Mouse (Mus musculus): ENCODE data around the gene Cacnb2. TPM values are rescaled to one million over a fixed set of nuclear protein-coding genes. Genes with fewer than 3 reads are reported as not detected.

The Cacnb2 gene
- total RNA-seq (2022) = 10 to 100 TPM; 53.2 to 64.7 (median 60.3) TPM

GRCm38 (mm10) chr2:14602788-14603187 lies at the start of gene Cacnb2:
Cacnb2 (plus strand) TSS chr2:14603088.
- no peak for DNase-seq (ENCODE audit: low spot score in 2 of 2)

- DNase-seq (ENCODE audit: low spot score in 2 of 2) = no peak
Observed at GRCm38 (mm10) chr2:14568020-14568419, 34.9 kb upstream of the Cacnb2 start.

- no peak for DNase-seq (ENCODE audit: low spot score in 2 of 2)
Observed at GRCm38 (mm10) chr2:14571300-14571699, 31.6 kb upstream of the Cacnb2 start.

- no peak for DNase-seq (ENCODE audit: low spot score in 2 of 2)
Observed at GRCm38 (mm10) chr2:14589541-14589940, 13.3 kb upstream of the Cacnb2 start.

GRCm38 (mm10) chr2:14597909-14598563 lies 4.9 kb upstream of the Cacnb2 start:
- no peak for DNase-seq (ENCODE audit: low spot score in 2 of 2)

GRCm38 (mm10) chr2:14603784-14604781 lies 1.2 kb downstream of the Cacnb2 start:
- DNase-seq (ENCODE audit: low spot score in 2 of 2) = peak; percentile 39 to 49

GRCm38 (mm10) chr2:14604791-14605190 lies 1.9 kb downstream of the Cacnb2 start:
- no peak for DNase-seq (ENCODE audit: low spot score in 2 of 2)

- no peak for DNase-seq (ENCODE audit: low spot score in 2 of 2)
Observed at GRCm38 (mm10) chr2:14605207-14605606, 2.3 kb downstream of the Cacnb2 start.

GRCm38 (mm10) chr2:14608606-14609005 lies 5.7 kb downstream of the Cacnb2 start:
- DNase-seq (ENCODE audit: low spot score in 2 of 2) = peak in 1 of 2 experiments; percentile 13

GRCm38 (mm10) chr2:14612705-14613104 lies 9.8 kb downstream of the Cacnb2 start:
- no peak for DNase-seq (ENCODE audit: low spot score in 2 of 2)

GRCm38 (mm10) chr2:14616361-14616760 lies 13.5 kb downstream of the Cacnb2 start:
- no peak for DNase-seq (ENCODE audit: low spot score in 2 of 2)

GRCm38 (mm10) chr2:14620120-14620853 lies 17.4 kb downstream of the Cacnb2 start:
- DNase-seq (ENCODE audit: low spot score in 2 of 2) = no peak

GRCm38 (mm10) chr2:14620891-14621290 lies 18.0 kb downstream of the Cacnb2 start:
- DNase-seq (ENCODE audit: low spot score in 2 of 2) = no peak

GRCm38 (mm10) chr2:14623820-14624219 lies 20.9 kb downstream of the Cacnb2 start:
- DNase-seq (ENCODE audit: low spot score in 2 of 2) = no peak

- DNase-seq (ENCODE audit: low spot score in 2 of 2) = no peak
Observed at GRCm38 (mm10) chr2:14629814-14630492, 27.1 kb downstream of the Cacnb2 start.

- DNase-seq (ENCODE audit: low spot score in 2 of 2) = no peak
Observed at GRCm38 (mm10) chr2:14631590-14631989, 28.7 kb downstream of the Cacnb2 start.

GRCm38 (mm10) chr2:14633202-14633601 lies 30.3 kb downstream of the Cacnb2 start:
- no peak for DNase-seq (ENCODE audit: low spot score in 2 of 2)

- DNase-seq (ENCODE audit: low spot score in 2 of 2) = no peak
Observed at GRCm38 (mm10) chr2:14639266-14639665, 36.4 kb downstream of the Cacnb2 start.

- DNase-seq (ENCODE audit: low spot score in 2 of 2) = no peak
Observed at GRCm38 (mm10) chr2:14639877-14640276, 37.0 kb downstream of the Cacnb2 start.

- DNase-seq (ENCODE audit: low spot score in 2 of 2) = peak in 1 of 2 experiments; percentile 31
Observed at GRCm38 (mm10) chr2:14641040-14641439, 38.2 kb downstream of the Cacnb2 start.

- DNase-seq (ENCODE audit: low spot score in 2 of 2) = no peak
Observed at GRCm38 (mm10) chr2:14651268-14651667, 48.4 kb downstream of the Cacnb2 start.
